Mouse (Mus musculus) neural tube, embryonic 13.5 days (tissue): Measurements from ENCODE around the gene Paxip1. TPM values are rescaled to one million over a fixed set of nuclear protein-coding genes. Genes with fewer than 3 reads are reported as not detected.

Experiments used
- ATAC-seq: fragments of 200-750 bp; cut with Nextera tagmentation; 2 replicates; pipeline ENCODE4 v1.8.0; 2017; ENCODE audit warnings: low read depth, mild to moderate bottlenecking, moderate TSS enrichment, moderate library complexity
- H3K27ac ChIP-seq: fragments of 300-500 bp; sonication (generic); replicated peaks from 2 replicates; pipeline ENCODE4 v1.5.1; 2015; ENCODE audit warnings: moderate library complexity, mild to moderate bottlenecking, inconsistent platforms
- H3K27me3 ChIP-seq: fragments of 300-500 bp; sonication (generic); 2 replicates; pipeline ENCODE4 v1.6.1; 2015; ENCODE audit warnings: mild to moderate bottlenecking, inconsistent platforms
- H3K36me3 ChIP-seq: fragments of 300-500 bp; sonication (generic); 2 replicates; pipeline ENCODE4 v1.6.1; 2015; ENCODE audit warnings: mild to moderate bottlenecking, inconsistent platforms
- H3K4me1 ChIP-seq: fragments of 300-500 bp; sonication (generic); replicated peaks from 2 replicates; pipeline ENCODE4 v1.6.1; 2015; ENCODE audit warnings: inconsistent platforms
- H3K4me2 ChIP-seq: fragments of 300-500 bp; sonication (generic); 2 replicates; pipeline ENCODE4 v1.6.1; 2015; ENCODE audit warnings: inconsistent platforms, mild to moderate bottlenecking, moderate library complexity
- H3K4me3 ChIP-seq: fragments of 300-500 bp; sonication (generic); 2 replicates; pipeline ENCODE4 v1.5.1; 2015; ENCODE audit warnings: mild to moderate bottlenecking, inconsistent platforms
- H3K9ac ChIP-seq: fragments of 300-500 bp; sonication (generic); 2 replicates; pipeline ENCODE4 v1.6.1; 2015; ENCODE audit warnings: moderate library complexity, mild to moderate bottlenecking, inconsistent platforms
- H3K9me3 ChIP-seq: fragments of 300-500 bp; sonication (generic); 2 replicates; pipeline ENCODE4 v1.6.1; 2016; ENCODE audit warnings: inconsistent platforms
- WGBS: fragments of 180-500 bp; shearing (Covaris S2); methylation state at CpG from one replicate; pipeline ENCODE4 v1.1.7; 2015; 5-methylcytosine and 5-hydroxymethylcytosine counted together
- polyA plus RNA-seq: library from polyadenylated mRNA; unstranded; fragments of >200 nt; fragmentation: Nextera tagmentation; extraction: Ambion mirVana; gene quantifications from 2 replicates; pipeline ENCODE4 v1.2.1, GENCODE M21; 2015

The Paxip1 gene
- 22.9 and 30.9 TPM in 2 replicates for polyA plus RNA-seq

DNA sequence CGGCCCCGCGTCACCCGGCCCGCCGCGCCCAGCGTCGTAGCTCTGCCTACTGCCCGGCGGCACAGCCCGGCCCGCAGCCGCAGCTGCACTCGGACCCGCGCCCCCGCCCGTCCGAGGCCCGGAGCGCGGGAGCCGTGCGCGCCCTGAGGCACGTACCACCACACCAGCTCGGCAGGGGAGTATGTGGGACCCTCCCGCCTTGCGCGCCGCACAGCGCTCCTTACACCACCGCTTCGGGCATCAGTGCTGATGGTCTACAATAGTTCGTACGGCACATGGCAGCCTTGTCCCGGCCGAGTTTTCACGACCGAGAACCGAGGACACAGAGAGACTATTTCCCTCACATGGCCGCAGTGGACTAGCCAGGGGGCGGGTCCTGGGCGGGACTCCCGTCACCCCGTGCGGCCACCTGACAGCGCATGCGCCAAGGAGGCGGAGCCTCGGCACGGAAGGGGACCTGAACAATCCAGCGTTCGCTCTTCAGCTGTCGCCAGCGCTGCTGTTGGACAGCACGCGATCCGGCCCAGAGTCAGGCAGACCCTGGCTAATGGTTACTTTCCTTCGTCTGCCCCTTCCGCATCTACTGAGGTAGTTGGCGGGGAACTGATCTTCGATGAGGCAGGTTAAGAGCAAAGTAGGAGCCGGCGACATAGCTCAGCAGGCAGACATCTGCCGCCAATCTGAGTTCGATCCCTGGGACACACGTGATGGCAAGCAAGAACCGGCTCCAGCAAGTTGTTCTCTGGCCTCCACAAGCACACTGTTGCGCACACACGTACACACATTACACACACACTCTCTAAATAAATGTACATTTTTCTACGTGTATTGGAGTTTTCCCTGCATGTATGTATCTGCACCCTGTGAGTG lies at the start of gene Paxip1:
Gene Paxip1, minus strand, starts transcription at position 389 of the 870 bp plus-strand sequence.
- H3K27me3 ChIP-seq: no peaks in the 10 kb centered on the region
- H3K27ac ChIP-seq: peak within 1 kb of the TSS; percentile 96
- peak within 1 kb of the TSS; percentile 74 for H3K9ac ChIP-seq
- no peaks in the 10 kb centered on the region for H3K9me3 ChIP-seq
- ATAC-seq: peak; percentile 98
- peaks cover 21% of the 10 kb centered on the region for H3K36me3 ChIP-seq
- peaks cover 28% of the 10 kb centered on the region for H3K4me1 ChIP-seq
- peak within 1 kb of the TSS; percentile 59 for H3K4me3 ChIP-seq
- peak within 1 kb of the TSS; percentile 82 for H3K4me2 ChIP-seq
- WGBS: under 1% methylated on average over 73 of the region's 73 CpGs

GRCm38 (mm10) chr5:27838061-27838460 lies 46.6 kb upstream of the Paxip1 start:
- peaks cover 14% of the 10 kb centered on the region for H3K4me1 ChIP-seq
- no peaks in the 10 kb centered on the region for H3K36me3 ChIP-seq
- H3K9ac ChIP-seq: no peak overlapping the region
- no peak for ATAC-seq
- H3K4me2 ChIP-seq: no peak overlapping the region
- H3K9me3 ChIP-seq: 0 out of 2 replicates have a peak, but pooled peaks cover 4% of the 10 kb centered on the region
- no peak overlapping the region for H3K27ac ChIP-seq
- WGBS: 39% methylated on average over 4 of the region's 4 CpGs
- peaks cover 19% of the 10 kb centered on the region for H3K27me3 ChIP-seq
- H3K4me3 ChIP-seq: no peak overlapping the region

DNA sequence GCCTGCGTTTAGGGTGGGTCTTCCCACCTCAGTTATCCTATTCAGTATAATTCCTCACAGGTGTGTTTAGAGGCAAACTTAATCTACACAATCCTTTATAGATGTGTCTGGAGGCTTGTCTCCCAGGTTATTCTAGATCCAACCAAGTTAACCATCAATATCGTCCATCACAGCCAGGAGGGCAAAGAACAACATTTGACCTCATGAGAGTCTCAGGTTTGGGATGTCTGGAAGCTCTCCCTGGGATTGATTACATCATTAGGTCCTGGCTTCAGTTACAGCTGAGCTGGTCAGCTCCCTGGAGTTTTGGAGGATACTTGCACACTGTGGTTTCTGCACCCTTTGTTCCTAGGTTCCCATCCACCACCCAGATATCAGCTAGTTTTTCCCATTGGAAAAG lies 43.6 kb upstream of the Paxip1 start:
- no peaks in the 10 kb centered on the region for H3K4me1 ChIP-seq
- no peak overlapping the region for H3K4me3 ChIP-seq
- H3K9ac ChIP-seq: no peak overlapping the region
- 85% methylated on average over 2 of the region's 2 CpGs for WGBS
- H3K4me2 ChIP-seq: no peak overlapping the region
- no peaks in the 10 kb centered on the region for H3K36me3 ChIP-seq
- H3K9me3 ChIP-seq: 0 out of 2 replicates have a peak, but pooled peaks cover 4% of the 10 kb centered on the region
- no peak overlapping the region for H3K27ac ChIP-seq
- no peaks in the 10 kb centered on the region for H3K27me3 ChIP-seq
- no peak for ATAC-seq

GRCm38 (mm10) chr5:27827971-27828370 lies 36.5 kb upstream of the Paxip1 start:
- ATAC-seq: no peak
- Histone ChIP-seq H3K4me2 (no peak overlapping the region), H3K36me3 (no peaks in the 10 kb centered on the region), H3K27ac (no peak overlapping the region), H3K9ac (no peak overlapping the region), H3K9me3 (no peaks in the 10 kb centered on the region), H3K4me1 (no peaks in the 10 kb centered on the region), H3K4me3 (no peak overlapping the region), H3K27me3 (no peaks in the 10 kb centered on the region)
- 52% methylated on average over 7 of the region's 7 CpGs for WGBS

- no peaks in the 10 kb centered on the region for H3K36me3 ChIP-seq
- H3K27ac ChIP-seq: no peak overlapping the region
- H3K27me3 ChIP-seq: no peaks in the 10 kb centered on the region
- H3K4me3 ChIP-seq: no peak overlapping the region
- H3K4me2 ChIP-seq: no peak overlapping the region
- ATAC-seq: no peak
- 84% methylated on average over 6 of the region's 6 CpGs for WGBS
- H3K9ac ChIP-seq: no peak overlapping the region
- no peaks in the 10 kb centered on the region for H3K4me1 ChIP-seq
- H3K9me3 ChIP-seq: no peaks in the 10 kb centered on the region
Measured at GRCm38 (mm10) chr5:27821161-27821560, 29.7 kb upstream of the Paxip1 start.

GRCm38 (mm10) chr5:27818840-27819672 lies 27.6 kb upstream of the Paxip1 start:
- Histone ChIP-seq H3K9me3 (no peaks in the 10 kb centered on the region), H3K4me1 (no peaks in the 10 kb centered on the region), H3K4me2 (no peak overlapping the region), H3K9ac (no peak overlapping the region), H3K4me3 (no peak overlapping the region), H3K36me3 (no peaks in the 10 kb centered on the region), H3K27me3 (no peaks in the 10 kb centered on the region), H3K27ac (no peak overlapping the region)
- 65% methylated on average over 3 of the region's 3 CpGs for WGBS
- ATAC-seq: no peak

- Histone ChIP-seq H3K4me2 (no peak overlapping the region), H3K36me3 (no peaks in the 10 kb centered on the region), H3K27me3 (no peaks in the 10 kb centered on the region), H3K9me3 (no peaks in the 10 kb centered on the region), H3K27ac (no peak overlapping the region), H3K4me1 (no peaks in the 10 kb centered on the region), H3K9ac (no peak overlapping the region), H3K4me3 (no peak overlapping the region)
- WGBS: 81% methylated on average over 2 of the region's 2 CpGs
- ATAC-seq: no peak
Measured at GRCm38 (mm10) chr5:27814282-27814681, 22.8 kb upstream of the Paxip1 start.

DNA sequence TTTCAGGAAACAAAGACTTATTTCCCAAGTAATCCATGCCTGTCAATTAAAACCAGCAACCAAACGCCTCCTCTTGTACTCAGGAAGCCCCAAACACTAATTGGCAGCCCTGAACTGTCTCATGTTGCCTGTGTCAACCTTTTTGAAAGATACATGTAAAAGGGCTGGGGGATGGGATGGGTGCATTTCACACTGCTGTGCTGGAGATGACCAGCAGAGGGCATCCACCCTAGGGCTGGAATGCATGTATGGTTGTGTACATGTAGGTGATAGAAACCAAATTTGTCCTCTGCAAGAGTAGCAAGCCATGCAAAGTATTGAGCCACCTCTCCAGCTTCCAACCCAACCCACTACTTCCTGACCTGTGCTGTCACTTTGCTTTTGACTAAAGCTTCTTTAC lies 2.4 kb upstream of the Paxip1 start:
- no peak overlapping the region for H3K4me2 ChIP-seq
- WGBS: 23% methylated on average over 1 of the region's 1 CpGs
- ATAC-seq: no peak

DNA sequence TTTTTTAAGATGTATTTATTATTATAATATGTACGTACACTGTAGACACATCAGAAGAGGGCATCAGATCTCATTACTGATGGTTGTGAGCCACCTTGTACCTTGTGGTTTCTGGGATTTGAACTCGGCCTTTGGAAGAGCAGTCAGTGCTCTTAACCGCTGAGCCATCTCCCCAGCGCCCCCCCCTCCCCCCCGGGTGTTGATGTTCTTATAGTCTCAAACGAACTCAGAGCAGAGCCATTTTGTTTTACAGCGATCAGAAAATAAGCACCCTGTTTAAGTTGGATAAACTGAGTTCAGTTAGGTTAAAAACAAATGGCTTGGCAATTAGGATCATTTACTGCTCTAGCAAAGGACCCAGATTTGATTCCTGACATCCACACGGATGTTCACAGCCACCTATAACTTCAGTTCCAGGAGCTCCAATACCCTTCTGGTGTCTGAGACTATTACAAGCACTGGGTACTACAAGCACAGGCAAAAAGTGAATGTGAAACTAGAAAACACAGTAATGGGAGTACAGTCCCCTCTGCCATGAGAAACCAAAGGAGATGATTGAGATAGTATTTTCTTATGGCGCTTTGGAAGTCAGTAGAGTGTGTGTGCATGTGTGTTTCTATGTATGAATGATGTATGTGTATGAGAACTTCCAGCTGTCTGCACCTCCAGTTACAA lies 1.2 kb upstream of the Paxip1 start:
- Histone ChIP-seq H3K9me3 (no peaks in the 10 kb centered on the region), H3K27ac (no peak overlapping the region), H3K27me3 (no peaks in the 10 kb centered on the region), H3K4me2 (peak overlapping the region; percentile 82), H3K4me3 (peak overlapping the region; percentile 59), H3K9ac (peak overlapping the region; percentile 74), H3K36me3 (peaks cover 12% of the 10 kb centered on the region), H3K4me1 (peaks cover 28% of the 10 kb centered on the region)
- WGBS: 62% methylated on average over 9 of the region's 9 CpGs
- ATAC-seq: no peak

More for the DNA sequence above, 2.4 kb upstream of the Paxip1 start:
- H3K4me3 ChIP-seq: no peak overlapping the region
- peaks cover 28% of the 10 kb centered on the region for H3K4me1 ChIP-seq
- no peaks in the 10 kb centered on the region for H3K27me3 ChIP-seq
- H3K36me3 ChIP-seq: no peaks in the 10 kb centered on the region
- H3K27ac ChIP-seq: no peak overlapping the region
- H3K9me3 ChIP-seq: no peaks in the 10 kb centered on the region
- no peak overlapping the region for H3K9ac ChIP-seq

DNA sequence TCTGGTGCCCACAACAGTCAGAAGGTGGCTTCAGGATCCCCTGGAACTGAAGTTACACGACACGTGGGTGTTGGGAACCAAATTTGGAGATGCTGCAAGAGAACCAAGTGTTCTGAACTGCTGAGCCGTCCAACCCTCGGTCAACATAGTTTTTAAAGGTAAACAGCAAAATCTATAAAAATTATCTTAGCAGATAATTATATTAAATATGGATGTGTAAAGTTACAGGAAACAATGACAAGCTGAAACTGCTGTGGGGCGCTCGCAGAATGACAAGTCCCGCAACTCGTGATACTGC lies 631 bp upstream of the Paxip1 start:
- Histone ChIP-seq H3K4me3 (peak overlapping the region; percentile 59), H3K4me2 (peak overlapping the region; percentile 82), H3K9ac (peak overlapping the region; percentile 74), H3K4me1 (peaks cover 28% of the 10 kb centered on the region), H3K9me3 (no peaks in the 10 kb centered on the region), H3K36me3 (peaks cover 16% of the 10 kb centered on the region), H3K27me3 (no peaks in the 10 kb centered on the region), H3K27ac (peak overlapping the region; percentile 96)
- 22% methylated on average over 8 of the region's 8 CpGs for WGBS
- ATAC-seq: no peak

DNA sequence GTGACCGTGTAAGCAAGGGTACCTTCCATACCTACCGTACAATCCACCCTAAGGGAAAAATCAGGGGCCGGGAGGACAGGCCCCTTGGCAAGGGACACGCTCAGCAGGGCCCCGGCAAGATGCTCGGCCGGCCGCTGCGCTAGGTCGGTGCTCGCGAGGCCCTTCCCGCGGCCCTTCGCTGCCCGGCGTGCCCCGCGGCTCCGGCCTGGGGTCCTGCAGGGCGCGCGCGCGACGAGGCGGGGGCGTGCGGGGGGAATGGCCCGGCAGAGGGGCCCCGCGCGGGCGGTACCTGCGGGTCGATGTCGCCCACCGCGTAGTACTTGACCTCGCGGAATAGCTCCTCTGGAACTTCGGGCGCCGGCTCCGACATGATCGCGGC lies 592 bp downstream of the Paxip1 start:
- Histone ChIP-seq H3K4me2 (peak overlapping the region; percentile 82), H3K9me3 (no peaks in the 10 kb centered on the region), H3K27me3 (no peaks in the 10 kb centered on the region), H3K36me3 (peaks cover 28% of the 10 kb centered on the region), H3K27ac (peak overlapping the region; percentile 96), H3K4me1 (peaks cover 28% of the 10 kb centered on the region), H3K4me3 (peak overlapping the region; percentile 59), H3K9ac (peak overlapping the region; percentile 74)
- peak; percentile 88 for ATAC-seq
- 0% methylated on average over 36 of the region's 47 CpGs for WGBS
